Mouse (Mus musculus): ENCODE measurements around the gene Bcl9l.
"Not testable (repeated sequence)": the region's sequence is repeated elsewhere in the genome, so short reads cannot be mapped to it uniquely, and the experiment has no call there.

The Bcl9l gene

DNA sequence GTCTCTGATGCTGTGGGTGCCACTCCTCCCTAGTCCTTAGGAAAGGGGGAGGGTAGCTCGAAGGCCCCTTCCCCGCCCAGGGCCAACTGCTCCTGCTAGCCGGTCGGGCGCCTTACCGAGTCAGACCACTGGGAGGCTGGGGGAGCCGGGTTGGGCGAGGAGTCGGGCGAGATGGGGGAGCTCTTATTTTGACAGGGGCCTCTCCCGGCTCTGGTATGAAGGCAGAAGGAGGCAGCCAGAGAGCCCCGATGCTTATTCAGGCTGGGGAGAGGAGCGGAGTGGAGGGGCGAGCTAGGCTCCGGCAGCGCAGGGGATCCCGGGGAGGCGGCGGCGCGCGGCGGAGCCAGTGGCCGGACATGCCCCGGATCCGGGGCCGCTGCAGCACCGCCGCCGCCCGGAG is at the start of gene Bcl9l:
Gene Bcl9l (plus strand): TSS at position 274 of the 400 bp plus-strand sequence.
- peak; percentile 96 for DNase-seq

DNA sequence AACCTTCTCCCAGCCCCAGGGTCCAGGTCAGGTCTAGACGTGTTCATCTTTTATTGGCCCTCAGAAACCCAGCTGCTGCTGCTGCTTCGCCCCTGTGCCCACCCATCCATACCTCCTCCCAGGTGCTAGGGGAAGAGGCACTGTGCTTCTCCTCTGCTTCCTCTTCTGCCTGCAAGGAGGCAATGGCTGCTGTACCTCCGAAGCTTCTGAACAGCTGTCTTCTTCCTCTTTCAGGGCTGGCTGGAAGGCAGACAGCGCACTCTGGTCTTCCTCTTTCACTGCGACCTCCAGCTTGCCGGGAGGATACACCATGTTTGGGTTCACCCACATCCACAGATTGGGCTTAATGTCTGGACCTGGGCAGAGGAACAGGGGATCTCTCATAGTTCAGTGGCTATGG is 46.9 kb upstream of the Bcl9l start:
- DNase-seq, result peak; percentile 27

DNA sequence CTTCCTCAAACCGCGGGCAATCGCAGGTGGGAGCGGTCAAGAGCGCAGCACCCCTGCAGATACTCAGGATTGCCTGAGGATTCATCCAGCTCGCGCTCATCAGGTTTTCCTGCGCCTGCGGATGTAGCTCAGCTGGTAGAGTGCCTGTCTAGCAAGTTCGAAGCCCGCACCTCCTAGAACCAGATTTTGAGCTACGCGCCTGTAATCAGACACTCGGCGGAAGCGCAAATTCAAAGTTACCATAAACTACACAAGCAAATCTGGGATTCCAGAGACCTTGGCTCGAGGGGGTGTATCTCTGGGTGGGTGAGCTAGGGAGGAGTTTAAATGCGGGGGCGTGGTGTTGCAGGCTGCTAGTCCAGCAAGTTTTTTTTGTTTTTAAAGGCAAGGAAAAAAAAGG is 41.7 kb upstream of the Bcl9l start, which contains the start of gene Foxr1:
Gene Foxr1 (minus strand): TSS at position 176 of the 400 bp plus-strand sequence.
- no peak for DNase-seq

DNA sequence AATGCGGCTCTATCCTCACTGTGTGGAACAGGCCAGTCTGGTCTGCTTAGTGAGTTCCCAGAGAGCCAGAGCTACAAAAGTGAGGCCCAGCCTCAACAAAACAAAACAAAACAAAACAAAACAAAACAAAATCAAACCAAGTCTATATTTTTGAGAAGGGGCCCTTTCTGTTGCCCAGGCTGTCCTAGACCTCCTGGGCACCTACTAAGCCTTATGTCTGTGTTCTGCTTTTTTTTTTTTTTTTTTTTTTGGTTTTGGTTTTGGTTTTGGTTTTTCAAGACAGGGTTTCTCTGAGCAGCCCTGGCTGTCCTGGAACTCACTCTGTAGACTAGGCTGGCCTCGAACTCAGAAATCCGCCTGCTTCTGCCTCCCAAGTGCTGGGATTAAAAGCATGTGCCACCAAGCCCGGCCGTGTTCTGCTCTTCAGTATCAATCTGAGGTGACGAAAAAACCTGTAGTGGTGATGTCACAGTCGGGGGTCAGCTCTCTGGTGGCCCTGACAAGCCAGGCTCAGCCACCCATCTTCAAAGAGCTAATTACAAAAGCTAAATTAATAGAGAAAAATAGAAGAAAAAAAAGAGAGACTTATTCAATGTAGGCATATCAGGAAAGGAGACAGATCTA is 38.1 kb upstream of the Bcl9l start:
- not testable (repeated sequence) for DNase-seq

GRCm38 (mm10) chr9:44450387-44450786 is 32.2 kb upstream of the Bcl9l start:
- peak; percentile 58 for DNase-seq

GRCm38 (mm10) chr9:44454132-44454890 is 28.3 kb upstream of the Bcl9l start:
- DNase-seq, result peak; percentile 92

GRCm38 (mm10) chr9:44454891-44455220 is 27.8 kb upstream of the Bcl9l start, which contains the start of gene Upk2:
Gene Upk2, minus strand, starts transcription at chr9:44454976.
- peak; percentile 9 for DNase-seq

DNA sequence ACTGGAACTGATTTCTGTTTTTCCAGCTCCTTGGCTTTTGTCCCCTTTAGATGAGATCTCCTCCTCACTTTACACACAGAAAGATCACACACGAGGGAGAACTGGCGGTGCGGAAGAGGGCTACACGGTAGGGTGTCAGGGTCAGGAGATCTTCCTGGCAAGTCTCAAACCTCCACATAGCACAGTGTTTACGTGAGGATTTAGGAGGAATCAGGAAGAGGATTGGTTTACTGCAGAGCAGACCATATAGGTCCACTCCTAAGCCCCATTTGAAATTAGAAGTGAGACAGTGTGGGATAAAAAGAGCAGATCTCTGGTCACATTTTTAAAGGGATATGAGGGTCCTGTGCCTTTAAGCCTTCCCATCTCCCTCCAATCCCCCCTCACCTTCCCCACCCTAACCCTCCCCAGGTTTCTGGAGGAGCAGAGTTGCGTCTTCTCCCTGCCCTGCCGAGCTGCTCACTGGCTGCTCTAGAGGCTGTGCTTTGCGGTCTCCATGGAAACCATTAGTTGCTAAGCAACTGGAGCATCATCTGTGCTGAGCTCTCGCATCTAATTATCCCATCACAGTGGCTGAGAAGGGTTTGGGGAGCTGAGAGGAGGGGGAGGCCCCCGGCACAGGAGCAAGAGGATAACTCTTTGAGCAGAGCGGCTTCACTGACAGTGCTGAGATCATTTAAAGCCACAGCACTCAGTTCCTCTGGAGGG is 25.4 kb upstream of the Bcl9l start:
- no peak for DNase-seq

- peak; percentile 80 for DNase-seq
Observed at GRCm38 (mm10) chr9:44461950-44462349, 20.7 kb upstream of the Bcl9l start.

DNA sequence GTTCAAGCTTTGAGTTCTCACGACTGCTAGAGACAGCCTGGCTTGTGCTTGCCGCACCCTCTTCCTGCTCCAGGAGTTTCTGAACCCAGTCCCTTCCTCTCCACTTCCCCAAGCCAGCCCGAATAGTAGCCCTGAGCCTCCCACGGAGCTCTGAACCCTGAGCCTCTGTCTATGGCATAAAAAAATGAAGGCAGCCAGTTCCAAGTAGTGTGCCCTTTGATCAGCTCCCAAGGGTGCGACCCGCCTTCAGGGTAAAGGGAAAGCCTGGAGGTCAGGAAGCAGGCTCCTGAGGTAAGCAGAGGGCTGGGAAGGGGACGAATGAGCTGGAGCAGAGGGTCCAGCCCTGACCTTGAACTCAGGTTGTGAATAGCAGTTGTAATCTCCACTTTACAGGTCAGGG is 14.4 kb upstream of the Bcl9l start:
- DNase-seq, result no peak

DNA sequence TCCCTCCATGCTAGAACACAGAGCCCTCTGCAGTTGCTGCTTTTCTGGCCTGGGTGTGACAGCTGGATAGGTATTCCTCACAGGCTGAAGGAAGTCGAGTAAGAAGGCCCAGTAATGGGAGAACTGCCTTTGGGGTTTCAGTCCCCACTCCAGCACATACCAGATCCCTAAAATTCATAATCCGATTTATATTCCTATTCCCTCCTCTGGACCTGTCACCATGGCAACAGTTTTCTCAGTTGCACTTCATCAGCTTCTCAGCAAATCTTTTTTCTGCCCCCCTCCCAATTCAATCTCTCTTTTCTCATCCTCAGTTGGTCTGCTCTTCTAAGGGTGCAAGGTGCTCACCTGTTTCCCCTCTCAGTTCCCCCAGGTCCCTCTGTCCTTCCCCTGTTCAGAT is 13.8 kb upstream of the Bcl9l start:
- no peak for DNase-seq

DNA sequence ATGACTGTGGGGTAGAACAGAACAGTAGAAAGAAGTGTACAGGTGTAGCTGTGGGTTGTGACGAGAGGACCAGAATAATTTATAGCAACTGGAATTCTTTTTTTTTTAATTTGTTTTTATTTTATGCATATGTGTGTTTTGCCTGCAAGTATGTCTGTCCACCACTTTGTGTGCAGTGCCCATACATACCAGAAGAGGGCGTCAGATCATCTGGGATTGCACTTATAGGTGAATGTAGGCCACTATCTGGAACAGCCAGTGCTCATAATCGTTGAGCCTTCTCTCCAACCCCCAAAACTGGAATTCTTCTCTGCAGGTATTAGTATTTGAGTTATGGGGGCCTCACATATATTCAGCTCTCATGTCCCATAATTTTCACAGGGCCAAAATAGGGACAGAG is 9.4 kb upstream of the Bcl9l start:
- DNase-seq, result no peak

- no peak for DNase-seq
Observed at GRCm38 (mm10) chr9:44474327-44474726, 8.3 kb upstream of the Bcl9l start.

DNA sequence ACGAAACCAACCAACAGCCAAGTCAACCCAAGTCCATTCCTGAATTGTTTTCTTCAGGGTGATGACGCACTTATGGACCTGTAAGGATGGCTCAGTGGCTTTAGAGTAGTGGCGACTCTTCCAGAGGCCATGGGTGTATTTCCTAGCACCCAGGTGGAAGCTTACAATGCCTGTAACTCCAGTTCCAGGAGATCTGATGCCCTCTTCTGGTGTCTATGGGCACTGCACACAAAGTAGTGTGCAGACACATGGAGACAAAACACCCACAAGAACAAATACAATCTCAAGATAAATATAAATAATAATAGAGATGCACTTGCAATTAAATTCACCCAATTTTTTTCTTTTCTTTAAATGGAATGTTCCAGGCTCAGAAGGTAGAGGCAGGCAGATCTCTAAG is 6.7 kb upstream of the Bcl9l start:
- no peak for DNase-seq

- peak; percentile 95 for DNase-seq
Observed at GRCm38 (mm10) chr9:44477339-44478228, 5.0 kb upstream of the Bcl9l start.

GRCm38 (mm10) chr9:44478229-44478921 is 4.2 kb upstream of the Bcl9l start:
- peak; percentile 85 for DNase-seq

GRCm38 (mm10) chr9:44478959-44479605 is 3.5 kb upstream of the Bcl9l start:
- peak; percentile 88 for DNase-seq

GRCm38 (mm10) chr9:44479628-44480428 is 2.8 kb upstream of the Bcl9l start:
- DNase-seq, result peak; percentile 93

GRCm38 (mm10) chr9:44482112-44482511 is 513 bp upstream of the Bcl9l start:
- no peak for DNase-seq

DNA sequence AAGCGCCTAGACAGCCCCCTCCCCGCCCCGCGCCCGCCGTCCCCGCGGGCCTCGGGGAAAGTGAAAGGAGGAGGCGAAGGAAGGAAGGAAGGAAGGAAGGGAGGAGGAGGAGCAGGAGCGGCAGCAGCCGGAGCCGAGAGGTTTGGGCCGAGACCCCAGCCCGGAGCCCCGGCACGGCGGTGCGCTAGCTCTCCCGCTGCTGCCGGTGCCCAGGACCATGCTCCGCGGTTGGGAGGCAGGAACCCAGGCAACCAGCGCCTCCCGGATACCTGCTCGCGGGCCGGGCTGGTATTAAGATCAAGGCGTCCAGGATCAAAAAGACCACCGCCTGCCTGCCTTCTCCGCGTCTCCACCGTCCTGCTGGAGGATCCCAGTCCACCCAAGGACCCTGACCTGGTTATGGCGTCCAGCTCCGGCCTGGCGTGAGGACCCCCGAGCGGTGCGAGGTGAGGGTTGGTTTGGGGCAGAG is 450 bp downstream of the Bcl9l start:
- DNase-seq, result no peak
